Mouse (Mus musculus): Measurements from ENCODE around the gene Pde4d.

- no peak for TF ChIP-seq POLR2A (IDR thresholded peaks at IDR 0.05; ENCODE audit: borderline replicate concordance, insufficient read depth, low read length)
- no peak for TF ChIP-seq CTCF (IDR thresholded peaks at IDR 0.05; ENCODE audit: borderline replicate concordance, insufficient read depth, low read depth, low read length)
Observed at GRCm38 (mm10) chr13:109985411-109985810, 1535.7 kb downstream of the Pde4d start.
